Mouse (Mus musculus) C2C12 (cell line): Measurements from ENCODE around the gene Lsg1.
A peak's percentile ranks its signal among the peaks of the same experiment; 100 is the strongest.

Experiments
- CEBPB ChIP-seq: IDR thresholded peaks from one replicate; pipeline ENCODE4 v1.6.1; 2011; ENCODE audit warnings: low read depth, mild to moderate bottlenecking, control low read depth, moderate library complexity
- CTCF ChIP-seq: IDR thresholded peaks from one replicate; pipeline ENCODE4 v1.5.1; 2011; ENCODE audit not compliant: control insufficient read depth, insufficient read depth, insufficient read length
- FOSL1 ChIP-seq: IDR thresholded peaks from one replicate; pipeline ENCODE4 v1.8.0; 2011; ENCODE audit warnings: mild to moderate bottlenecking, low read length; ENCODE audit not compliant: poor library complexity, insufficient read depth, severe bottlenecking
- MAX ChIP-seq: IDR thresholded peaks from one replicate; pipeline ENCODE4 v1.6.1; 2011; ENCODE audit warnings: mild to moderate bottlenecking, control low read depth
- MYOD1 ChIP-seq: IDR thresholded peaks from one replicate; pipeline ENCODE4 v1.6.1; 2011; ENCODE audit warnings: low read depth; ENCODE audit not compliant: control insufficient read depth, insufficient read length
- MYOG ChIP-seq: IDR thresholded peaks from one replicate; pipeline ENCODE4 v1.6.1; 2011; ENCODE audit not compliant: control insufficient read depth, insufficient read length; ENCODE audit errors: extremely low read depth
- USF1 ChIP-seq: IDR thresholded peaks from one replicate; pipeline ENCODE4 v1.6.1; 2011; ENCODE audit warnings: low read depth, mild to moderate bottlenecking, control low read depth, moderate library complexity

DNA sequence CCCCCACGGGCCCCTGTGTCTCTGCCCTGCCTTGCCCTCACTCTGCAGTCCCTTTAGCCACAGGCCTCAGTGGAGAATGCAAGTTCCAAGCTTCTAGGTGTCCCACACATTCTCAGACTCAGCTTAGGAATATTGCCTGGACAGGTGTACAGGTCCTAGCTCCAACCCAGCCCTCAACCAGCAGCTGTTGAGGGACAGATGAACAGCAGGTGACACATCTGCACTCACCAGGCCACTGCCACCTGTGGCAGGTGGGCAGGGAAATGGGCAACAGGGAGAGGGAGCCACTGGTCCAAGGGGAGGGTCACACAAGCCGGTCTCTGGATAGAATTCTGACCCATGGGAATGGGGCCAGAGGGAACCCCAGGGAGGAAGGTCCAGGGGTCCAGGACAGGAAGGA lies 59.5 kb downstream of the Lsg1 start:
- TF ChIP-seq MAX (no peak), CTCF (no peak), USF1 (no peak), FOSL1 (no peak), MYOG (no peak), CEBPB (no peak), MYOD1 (peak; percentile 68)
